8 mouse cellular contexts compared by ENCODE assay signal in genomic region chr5:23851160-23851555, GRCm38 (mm10). TPM values are rescaled to one million over a fixed set of nuclear protein-coding genes. Genes with fewer than 3 reads are reported as not detected.
DNase-seq lines count a peak whose midpoint lies in the region; ATAC-seq and TF ChIP-seq lines count a peak whose summit lies in the region.
"Not testable (repeated sequence)": the region's sequence is repeated elsewhere in the genome, so short reads cannot be mapped to it uniquely, and the experiment has no call there.

No protein-coding gene starts in this region.

- WGBS in embryonic facial prominence, embryonic 14.5 days = 8% methylated on average over 4 of the region's 4 CpGs
- WGBS in heart, embryonic 11.5 days (ENCODE audit: insufficient replicate concordance) = 14% methylated on average over 4 of the region's 4 CpGs
- WGBS in intestine, embryonic 14.5 days = 7% methylated on average over 4 of the region's 4 CpGs
- 7% methylated on average over 4 of the region's 4 CpGs for WGBS in limb, embryonic 14.5 days
- WGBS in midbrain, embryonic 10.5 days = 12% methylated on average over 4 of the region's 4 CpGs

- H3K36me3 ChIP-seq in embryonic facial prominence, embryonic 14.5 days (ENCODE audit: control insufficient read depth, insufficient read depth, low read length) = peaks cover 41% of the 10 kb centered on the region
- peaks cover 30% of the 10 kb centered on the region for H3K36me3 ChIP-seq in heart, embryonic 11.5 days (ENCODE audit: control insufficient read depth, insufficient read depth, low read length)
- peaks cover 41% of the 10 kb centered on the region for H3K36me3 ChIP-seq in intestine, embryonic 14.5 days (ENCODE audit: control insufficient read depth, insufficient read depth, low read length)
- peaks cover 39% of the 10 kb centered on the region for H3K36me3 ChIP-seq in limb, embryonic 14.5 days (ENCODE audit: control insufficient read depth, insufficient read depth, low read length)
- H3K36me3 ChIP-seq in midbrain, embryonic 10.5 days = peaks cover 47% of the 10 kb centered on the region

- CTCF ChIA-PET in Patski (lab: Charles Lee) = not testable (repeated sequence)

- H3K9me3 ChIP-seq in embryonic facial prominence, embryonic 14.5 days (ENCODE audit: control insufficient read depth, low read length); heart, embryonic 11.5 days (replicated peaks; ENCODE audit: control insufficient read depth, low read length); intestine, embryonic 14.5 days (ENCODE audit: control insufficient read depth, low read length); limb, embryonic 14.5 days (ENCODE audit: control insufficient read depth, low read length); midbrain, embryonic 10.5 days (replicated peaks): not testable (repeated sequence)

- TF ChIP-seq POLR2A in limb, embryonic 14.5 days (IDR thresholded peaks at IDR 0.05; ENCODE audit: borderline replicate concordance, extremely low read depth, insufficient read depth, insufficient read length) = not testable (repeated sequence)

- peak; percentile 15 for TF ChIP-seq CTCF in Patski (IDR thresholded peaks at IDR 0.05)

- peak overlapping the region; percentile 84 for H3K4me3 ChIP-seq in embryonic facial prominence, embryonic 14.5 days (ENCODE audit: low read depth, low read length)
- H3K4me3 ChIP-seq in heart, embryonic 11.5 days (ENCODE audit: low read depth, low read length) = peak overlapping the region; percentile 72
- peak overlapping the region; percentile 91 for H3K4me3 ChIP-seq in intestine, embryonic 14.5 days (ENCODE audit: low read depth, low read length)
- peak overlapping the region; percentile 76 for H3K4me3 ChIP-seq in limb, embryonic 14.5 days (replicated peaks; ENCODE audit: low read length)
- peak overlapping the region; percentile 71 for H3K4me3 ChIP-seq in midbrain, embryonic 10.5 days

- peak overlapping the region; percentile 78 for H3K9ac ChIP-seq in embryonic facial prominence, embryonic 14.5 days (ENCODE audit: low read depth, low read length)
- peak overlapping the region; percentile 76 for H3K9ac ChIP-seq in heart, embryonic 11.5 days (ENCODE audit: low read depth, low read length)
- H3K9ac ChIP-seq in intestine, embryonic 14.5 days (ENCODE audit: low read length) = peak overlapping the region; percentile 77
- peak overlapping the region; percentile 71 for H3K9ac ChIP-seq in limb, embryonic 14.5 days (ENCODE audit: low read depth, low read length, severe bottlenecking)

- H3K4me2 ChIP-seq in embryonic facial prominence, embryonic 14.5 days (ENCODE audit: low read depth, low read length) = peak overlapping the region; percentile 75
- peak overlapping the region; percentile 84 for H3K4me2 ChIP-seq in heart, embryonic 11.5 days
- H3K4me2 ChIP-seq in intestine, embryonic 14.5 days (ENCODE audit: low read length) = peak overlapping the region; percentile 81
- peak overlapping the region; percentile 69 for H3K4me2 ChIP-seq in limb, embryonic 14.5 days (replicated peaks; ENCODE audit: low read depth, low read length, severe bottlenecking)

- not testable (repeated sequence) for H3K27me3 ChIP-seq in Patski; embryonic facial prominence, embryonic 14.5 days (replicated peaks; ENCODE audit: control insufficient read depth, insufficient read depth, low read length); heart, embryonic 11.5 days (ENCODE audit: control insufficient read depth, insufficient read depth, low read length); intestine, embryonic 14.5 days (replicated peaks; ENCODE audit: control insufficient read depth, insufficient read depth, low read length); limb, embryonic 14.5 days (ENCODE audit: control insufficient read depth, insufficient read depth, low read length); midbrain, embryonic 10.5 days (ENCODE audit: low read depth, poor library complexity, severe bottlenecking)

- not testable (repeated sequence) for H3K4me1 ChIP-seq in embryonic facial prominence, embryonic 14.5 days (ENCODE audit: control insufficient read depth, insufficient read depth, low read length); heart, embryonic 11.5 days (ENCODE audit: control insufficient read depth, insufficient read depth, low read length); intestine, embryonic 14.5 days (replicated peaks; ENCODE audit: control insufficient read depth, insufficient read depth, low read length); limb, embryonic 14.5 days (ENCODE audit: control insufficient read depth, insufficient read depth, low read length); midbrain, embryonic 10.5 days

- ATAC-seq in Patski; embryonic facial prominence, embryonic 14.5 days (ENCODE audit: low read depth); heart, embryonic 11.5 days (replicated peaks; ENCODE audit: insufficient number of reproducible peaks, low FRiP score, low TSS enrichment); intestine, embryonic 14.5 days (replicated peaks; ENCODE audit: low FRiP score, low TSS enrichment, low read depth); limb, embryonic 14.5 days (ENCODE audit: low FRiP score, low read depth): not testable (repeated sequence)

- H3K27ac ChIP-seq in embryonic facial prominence, embryonic 14.5 days (replicated peaks; ENCODE audit: low read depth, low read length) = peak overlapping the region; percentile 68; the same call in 1 of the 2 replicates
- peak overlapping the region; percentile 70; the same call in 1 of the 2 replicates for H3K27ac ChIP-seq in heart, embryonic 11.5 days (ENCODE audit: low read depth, low read length)
- H3K27ac ChIP-seq in intestine, embryonic 14.5 days (ENCODE audit: low read depth) = peak overlapping the region; percentile 70; the same call in 1 of the 2 replicates
- 0 out of 2 replicates have a peak overlapping the region, but pooled peaks have one; percentile 56 for H3K27ac ChIP-seq in limb, embryonic 14.5 days (replicated peaks; ENCODE audit: low read depth, low read length)
- peak overlapping the region; percentile 93 for H3K27ac ChIP-seq in midbrain, embryonic 10.5 days (replicated peaks)

- DNase-seq in 3134 (ENCODE audit: extremely low read depth, insufficient read length, low spot score) = peak; percentile 36
- DNase-seq in Patski (ENCODE audit: low read depth, low spot score); embryonic facial prominence, embryonic 14.5 days (ENCODE audit: low spot score); intestine, embryonic 14.5 days (ENCODE audit: low spot score); limb, embryonic 14.5 days (ENCODE audit: low spot score); midbrain, embryonic 10.5 days (ENCODE audit: low spot score): not testable (repeated sequence)
- DNase-seq in retina, embryonic 14.5 days (ENCODE audit: low spot score) = peak; percentile 42

- in situ Hi-C loops in Patski (cut with MboI; ENCODE audit: low pct_unique_long_range_greater_than_20kb) = not testable (repeated sequence)

- POLR2A ChIA-PET in Patski (lab: Charles Lee) = not testable (repeated sequence)

RNA-seq across cellular contexts. Expression of gene Tomm7, which starts 7.2 kb away (rescaled TPM):
- polyA plus RNA-seq in Patski (2021) = 97.7 TPM
- polyA plus RNA-seq in embryonic facial prominence, embryonic 14.5 days (2014; fragmentation: Nextera tagmentation; extraction: Ambion mirVana) = 104 and 120 TPM in 2 replicates
- 96.8 and 98.6 TPM in 2 replicates for polyA plus RNA-seq in heart, embryonic 11.5 days (2014; fragmentation: Nextera tagmentation; extraction: Ambion mirVana)
- polyA plus RNA-seq in intestine, embryonic 14.5 days (2014; fragmentation: Nextera tagmentation; extraction: Ambion mirVana) = 141 and 152 TPM in 2 replicates
- polyA plus RNA-seq in limb, embryonic 14.5 days (2012; rRNA removed) = 79.3 and 86.3 TPM in 2 replicates
- 109 and 113 TPM in 2 replicates for polyA plus RNA-seq in limb, embryonic 14.5 days (2014; fragmentation: Nextera tagmentation; extraction: Ambion mirVana)
- polyA plus RNA-seq in midbrain, embryonic 10.5 days (2016; fragmentation: Nextera tagmentation; extraction: Ambion mirVana) = 119 and 135 TPM in 2 replicates
